Mouse (Mus musculus) spleen, adult 2 months (tissue): Measurements from ENCODE around the gene Adamts17.

Experiments used
- CTCF ChIP-seq: fragments of 200-500 bp; IDR thresholded peaks from 2 replicates; pipeline ENCODE4 v1.5.1; 2011; ENCODE audit warnings: mild to moderate bottlenecking, inconsistent platforms; ENCODE audit not compliant: insufficient read depth, insufficient read length, insufficient replicate concordance; ENCODE audit errors: extremely low read depth
- POLR2A ChIP-seq: fragments of 200-500 bp; IDR thresholded peaks from 2 replicates; pipeline ENCODE4 v1.6.1; 2011; ENCODE audit warnings: low read depth, low read length, inconsistent platforms

DNA sequence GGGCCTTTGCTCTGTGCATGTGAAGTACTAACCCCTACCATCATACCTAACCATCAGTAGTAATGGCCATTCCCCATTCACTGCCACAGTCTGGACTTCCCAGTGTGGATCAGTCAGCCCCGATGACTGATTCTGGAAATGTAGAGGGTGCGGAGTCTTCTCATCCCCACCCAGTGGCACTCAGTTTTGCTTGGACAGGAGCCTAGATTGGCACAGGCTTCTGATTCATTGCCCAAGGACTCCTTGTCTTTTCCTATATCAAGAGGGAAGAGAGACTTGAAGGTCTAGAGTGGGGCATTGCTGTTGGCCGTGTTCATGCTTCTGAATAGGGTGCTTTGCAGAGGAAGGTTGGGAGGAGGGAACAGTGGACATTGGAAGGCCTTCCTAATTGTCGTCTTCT lies 148.1 kb downstream of the Adamts17 start:
- TF ChIP-seq POLR2A (no peak), CTCF (no peak)
